Comparison of ENCODE assay signal across 8 mouse cellular contexts in the genomic region with DNA sequence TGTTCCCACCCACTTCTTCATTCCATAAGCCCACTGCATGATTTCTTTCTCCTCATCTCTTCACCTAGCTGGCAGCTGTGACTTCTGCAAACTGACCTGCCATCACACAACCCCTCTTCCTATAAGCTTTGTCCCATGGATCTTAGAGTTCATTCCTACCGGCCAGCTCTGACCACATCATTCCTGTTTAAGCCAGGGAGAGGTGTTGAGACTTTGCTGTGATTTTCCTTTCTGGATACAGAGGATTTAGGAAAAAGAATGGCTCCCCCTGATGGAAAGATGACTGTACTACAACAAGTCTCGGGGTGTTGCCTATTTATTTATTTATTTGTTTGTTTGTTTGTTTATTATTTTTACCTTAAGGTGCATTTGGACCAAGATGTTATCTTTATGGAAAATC. TPM values are rescaled to one million over a fixed set of nuclear protein-coding genes. Genes with fewer than 3 reads are reported as not detected.
DNase-seq lines count a peak whose midpoint lies in the region; ATAC-seq and TF ChIP-seq lines count a peak whose summit lies in the region.

No protein-coding gene starts in this region.

- no peaks in the 10 kb centered on the region for H3K9me3 ChIP-seq in liver, embryonic 15.5 days (replicated peaks)

- H3K4me1 ChIP-seq in testis, adult 2 months (ENCODE audit: control insufficient read depth, insufficient read depth, low read length) = peaks cover 13% of the 10 kb centered on the region; the same call in 1 of the 2 replicates
- H3K4me1 ChIP-seq in liver, embryonic 15.5 days (replicated peaks) = peaks cover 28% of the 10 kb centered on the region

- H3K27me3 ChIP-seq in testis, adult 2 months (ENCODE audit: control insufficient read depth, insufficient read depth, low read length) = no peaks in the 10 kb centered on the region
- no peaks in the 10 kb centered on the region; the same call in 1 of the 2 replicates for H3K27me3 ChIP-seq in liver, embryonic 15.5 days

- peak; percentile 16; the same call in 1 of the 2 replicates for TF ChIP-seq CTCF in testis, adult 2 months (IDR thresholded peaks at IDR 0.05; ENCODE audit: control insufficient read depth, insufficient read depth, insufficient replicate concordance, low read depth, low read length)

- ATAC-seq in CD4-positive, CD25-positive, alpha-beta regulatory T cell, adult 4 months = no peak
- no peak for ATAC-seq in liver, embryonic 15.5 days (ENCODE audit: insufficient read depth)

- no peak overlapping the region for H3K9ac ChIP-seq in liver, embryonic 15.5 days

- peak overlapping the region; percentile 15; the same call in 1 of the 2 replicates for H3K4me3 ChIP-seq in testis, adult 2 months (ENCODE audit: control insufficient read depth, low read depth, low read length)
- H3K4me3 ChIP-seq in liver, embryonic 15.5 days (replicated peaks) = no peak overlapping the region

- no peak for TF ChIP-seq POLR2A in testis, adult 2 months (IDR thresholded peaks at IDR 0.05; ENCODE audit: control insufficient read depth, low read depth, low read length)

- H3K36me3 ChIP-seq in testis, adult 2 months (ENCODE audit: control insufficient read depth, insufficient read depth, low read length) = no peaks in the 10 kb centered on the region
- H3K36me3 ChIP-seq in liver, embryonic 15.5 days (replicated peaks) = no peaks in the 10 kb centered on the region

- peak; percentile 60 for DNase-seq in CD4-positive, CD25-positive, alpha-beta regulatory T cell, adult 2 months (ENCODE audit: low read depth, low spot score)
- DNase-seq in testis, postnatal 10 days (ENCODE audit: low spot score) = no peak
- peak; percentile 44 for DNase-seq in heart, postnatal 4 days
- no peak for DNase-seq in thymus, postnatal 0 days (ENCODE audit: low spot score)
- DNase-seq in frontal cortex, postnatal 14 days (ENCODE audit: low spot score in 2 of 2) = no peak

- no peak overlapping the region for H3K27ac ChIP-seq in testis, adult 2 months (ENCODE audit: control insufficient read depth, insufficient read depth, low read depth, low read length)
- H3K27ac ChIP-seq in liver, embryonic 15.5 days (replicated peaks) = no peak overlapping the region

- 0 out of 2 replicates have a peak overlapping the region, but pooled peaks have one; percentile 93 for H3K4me2 ChIP-seq in liver, embryonic 15.5 days

- WGBS in liver, embryonic 15.5 days (ENCODE audit: insufficient replicate concordance) = 24% methylated on average over 2 of the region's 2 CpGs

RNA-seq across cellular contexts. Expression of a gene that starts 1.1 kb away (rescaled TPM):
- polyA plus RNA-seq in CD4-positive, CD25-positive, alpha-beta regulatory T cell, adult 4 months (2017; shearing (Covaris generic)) = 1 to 10 TPM; 6.2 to 9.5 TPM
- polyA plus RNA-seq in testis, adult 2 months (2012; rRNA removed) = 1.6 TPM in 2 replicates
- 10 to 100 TPM; 16.1 to 16.9 TPM for total RNA-seq in heart, postnatal 4 days (2021)
- 1.6 and 2.0 TPM in 2 replicates for polyA plus RNA-seq in liver, embryonic 15.5 days (2015; fragmentation: Nextera tagmentation; extraction: Ambion mirVana)
- polyA plus RNA-seq in thymus, postnatal 0 days (2015; fragmentation: Nextera tagmentation; extraction: Ambion mirVana) = 5.0 and 7.0 TPM in 2 replicates

RNA-seq across cellular contexts. Expression of a gene that starts 24.7 kb away (rescaled TPM):
- polyA plus RNA-seq in CD4-positive, CD25-positive, alpha-beta regulatory T cell, adult 4 months (2017; shearing (Covaris generic)) = not detected
- 0.38 and 1.2 TPM in 2 replicates for polyA plus RNA-seq in testis, adult 2 months (2012; rRNA removed)
- total RNA-seq in heart, postnatal 4 days (2021) = not detected
- not detected in 2 replicates for polyA plus RNA-seq in liver, embryonic 15.5 days (2015; fragmentation: Nextera tagmentation; extraction: Ambion mirVana)
- 0.08 TPM in 1 of 2 replicates, not detected in the other for polyA plus RNA-seq in thymus, postnatal 0 days (2015; fragmentation: Nextera tagmentation; extraction: Ambion mirVana)

Comparison
In these comparisons a context has a peak if more than half of its experiments do, and no peak if none do; other contexts are left out.
1. DNase-seq: peak in CD4-positive, CD25-positive, alpha-beta regulatory T cell, adult 2 months (single experiment) and heart, postnatal 4 days (single experiment); none in testis, postnatal 10 days (single experiment), thymus, postnatal 0 days (single experiment) and frontal cortex, postnatal 14 days (0 of 2).